Mouse (Mus musculus) E14TG2a.4 (cell line): ENCODE results near the gene Mansc1.
A peak's percentile ranks its signal among the peaks of the same experiment; 100 is the strongest.

Source experiments
- H3K27me3 ChIP-seq: 2 replicates; pipeline ENCODE4 v1.6.1; 2014; ENCODE audit warnings: low read length, control low read depth; ENCODE audit not compliant: insufficient read depth
- H3K36me3 ChIP-seq: 2 replicates; pipeline ENCODE4 v1.6.1; 2014; ENCODE audit warnings: low read length, control low read depth; ENCODE audit not compliant: insufficient read depth
- H3K4me1 ChIP-seq: replicated peaks from 2 replicates; pipeline ENCODE4 v1.6.1; 2014; ENCODE audit warnings: low read depth, low read length, control low read depth
- H3K4me3 ChIP-seq: replicated peaks from 2 replicates; pipeline ENCODE4 v1.5.1; 2014; ENCODE audit warnings: mild to moderate bottlenecking, low read length
- H3K9me3 ChIP-seq: 2 replicates; pipeline ENCODE4 v1.6.1; 2014; ENCODE audit warnings: low read length, control low read depth
- CTCF ChIP-seq: conservative IDR thresholded peaks from 2 replicates; pipeline ENCODE4 v1.5.1; 2014; ENCODE audit warnings: low read length
- NANOG ChIP-seq: IDR thresholded peaks from 2 replicates; pipeline ENCODE4 v1.6.1; 2014; ENCODE audit warnings: borderline replicate concordance, low read length, mixed read lengths
- POU5F1 ChIP-seq: IDR thresholded peaks from 2 replicates; pipeline ENCODE4 v1.6.1; 2014; ENCODE audit warnings: low read length, borderline replicate concordance

The Mansc1 gene

GRCm38 (mm10) chr6:134626564-134626963 lies 5.7 kb downstream of the Mansc1 start:
- no peaks in the 10 kb centered on the region for H3K9me3 ChIP-seq
- H3K36me3 ChIP-seq = no peaks in the 10 kb centered on the region
- peaks cover 7% of the 10 kb centered on the region for H3K27me3 ChIP-seq
- H3K4me1 ChIP-seq = peaks cover 24% of the 10 kb centered on the region
- no peak overlapping the region for H3K4me3 ChIP-seq
- TF ChIP-seq CTCF = no peak
- TF ChIP-seq POU5F1 = no peak
- TF ChIP-seq NANOG = no peak

- Histone ChIP-seq H3K36me3 (no peaks in the 10 kb centered on the region), H3K4me1 (peaks cover 30% of the 10 kb centered on the region), H3K9me3 (no peaks in the 10 kb centered on the region), H3K27me3 (no peaks in the 10 kb centered on the region), H3K4me3 (0 out of 2 replicates have a peak overlapping the region, but pooled peaks have one; percentile 29)
- no peak for TF ChIP-seq CTCF
- TF ChIP-seq NANOG = no peak
- TF ChIP-seq POU5F1 = no peak
Observed at GRCm38 (mm10) chr6:134625431-134625830, 6.9 kb downstream of the Mansc1 start.

GRCm38 (mm10) chr6:134621552-134621949 lies 10.7 kb downstream of the Mansc1 start:
- peak overlapping the region; percentile 29; the same call in 1 of the 2 replicates for H3K4me3 ChIP-seq
- H3K4me1 ChIP-seq = peaks cover 52% of the 10 kb centered on the region
- H3K36me3 ChIP-seq = no peaks in the 10 kb centered on the region
- no peaks in the 10 kb centered on the region for H3K9me3 ChIP-seq
- H3K27me3 ChIP-seq = no peaks in the 10 kb centered on the region
- no peak for TF ChIP-seq CTCF
- no peak for TF ChIP-seq NANOG
- TF ChIP-seq POU5F1 = no peak

- no peaks in the 10 kb centered on the region for H3K36me3 ChIP-seq
- no peaks in the 10 kb centered on the region for H3K27me3 ChIP-seq
- H3K9me3 ChIP-seq = no peaks in the 10 kb centered on the region
- TF ChIP-seq NANOG (no peak), POU5F1 (no peak), CTCF (peak; percentile 96)
- peaks cover 50% of the 10 kb centered on the region for H3K4me1 ChIP-seq
- H3K4me3 ChIP-seq = peak overlapping the region; percentile 29; the same call in 1 of the 2 replicates
Observed at GRCm38 (mm10) chr6:134620846-134621551, 11.3 kb downstream of the Mansc1 start.

GRCm38 (mm10) chr6:134620129-134620528 lies 12.2 kb downstream of the Mansc1 start:
- Histone ChIP-seq H3K4me1 (peaks cover 43% of the 10 kb centered on the region), H3K9me3 (no peaks in the 10 kb centered on the region), H3K4me3 (0 out of 2 replicates have a peak overlapping the region, but pooled peaks have one; percentile 41), H3K36me3 (no peaks in the 10 kb centered on the region), H3K27me3 (no peaks in the 10 kb centered on the region)
- no peak for TF ChIP-seq POU5F1
- no peak for TF ChIP-seq NANOG
- TF ChIP-seq CTCF = no peak

- H3K4me1 ChIP-seq = peaks cover 52% of the 10 kb centered on the region
- H3K4me3 ChIP-seq = no peak overlapping the region
- no peaks in the 10 kb centered on the region for H3K27me3 ChIP-seq
- no peaks in the 10 kb centered on the region for H3K36me3 ChIP-seq
- H3K9me3 ChIP-seq = no peaks in the 10 kb centered on the region
- TF ChIP-seq CTCF (peak; percentile 55), POU5F1 (no peak)
Observed at GRCm38 (mm10) chr6:134617589-134617988, 14.7 kb downstream of the Mansc1 start.

GRCm38 (mm10) chr6:134614723-134615648 lies 17.3 kb downstream of the Mansc1 start:
- no peaks in the 10 kb centered on the region for H3K27me3 ChIP-seq
- TF ChIP-seq CTCF (peak; percentile 82), NANOG (no peak)
- no peaks in the 10 kb centered on the region for H3K9me3 ChIP-seq
- no peaks in the 10 kb centered on the region; the same call in 1 of the 2 replicates for H3K36me3 ChIP-seq
- no peak overlapping the region for H3K4me3 ChIP-seq
- peaks cover 43% of the 10 kb centered on the region for H3K4me1 ChIP-seq

- no peak overlapping the region for H3K4me3 ChIP-seq
- no peaks in the 10 kb centered on the region; the same call in 1 of the 2 replicates for H3K36me3 ChIP-seq
- TF ChIP-seq POU5F1 (no peak), CTCF (no peak), NANOG (no peak)
- H3K4me1 ChIP-seq = peaks cover 39% of the 10 kb centered on the region
- no peaks in the 10 kb centered on the region for H3K9me3 ChIP-seq
- H3K27me3 ChIP-seq = no peaks in the 10 kb centered on the region
Observed at GRCm38 (mm10) chr6:134614322-134614721, 18.0 kb downstream of the Mansc1 start.
